Mouse (Mus musculus) erythroblast, embryonic 14.5 days (primary cell): Measurements from ENCODE around the gene Gpx6. TPM values are rescaled to one million over a fixed set of nuclear protein-coding genes. Genes with fewer than 3 reads are reported as not detected.

Experiments used
- H3K27me3 ChIP-seq: 2 replicates; pipeline ENCODE4 v1.6.1; 2012; ENCODE audit warnings: inconsistent platforms; ENCODE audit not compliant: control insufficient read depth
- H3K36me3 ChIP-seq: 2 replicates; pipeline ENCODE4 v1.6.1; 2012; ENCODE audit warnings: mild to moderate bottlenecking, inconsistent platforms; ENCODE audit not compliant: control insufficient read depth
- H3K4me1 ChIP-seq: 2 replicates; pipeline ENCODE4 v1.6.1; 2012; ENCODE audit warnings: inconsistent platforms; ENCODE audit not compliant: control insufficient read depth
- H3K4me3 ChIP-seq: replicated peaks from 2 replicates; pipeline ENCODE3; 2012; ENCODE audit warnings: moderate library complexity, mild to moderate bottlenecking, inconsistent platforms
- H3K9me3 ChIP-seq: 2 replicates; pipeline ENCODE4 v1.6.1; 2012; ENCODE audit warnings: low read length, inconsistent platforms, mixed read lengths; ENCODE audit not compliant: control insufficient read depth
- GATA1 ChIP-seq: IDR thresholded peaks from 2 replicates; pipeline ENCODE4 v1.6.1; 2012; ENCODE audit warnings: low read length, inconsistent platforms, mixed read lengths
- TAL1 ChIP-seq: IDR thresholded peaks from 3 replicates; pipeline ENCODE4 v1.6.1; 2012; ENCODE audit warnings: low read length, inconsistent platforms, mixed read lengths
- polyA plus RNA-seq: library from polyadenylated mRNA; stranded (reverse); fragments of >175 nt; gene quantifications from 2 replicates; pipeline ENCODE4 v1.2.3, GENCODE M21; 2012

Gpx6 gene
- polyA plus RNA-seq = not detected in 2 replicates

- no peak for TF ChIP-seq TAL1
- no peak for TF ChIP-seq GATA1
- Histone ChIP-seq H3K4me1 (peaks cover 5% of the 10 kb centered on the region), H3K4me3 (no peak within 1 kb of the TSS)
Observed at GRCm38 (mm10) chr13:21311926-21312325, at the start of gene Gpx6. TSS of gene Gpx6 (plus strand) at chr13:21312125.

GRCm38 (mm10) chr13:21262787-21263461 lies 49.0 kb upstream of the Gpx6 start:
- Histone ChIP-seq H3K4me1 (peaks cover 33% of the 10 kb centered on the region), H3K36me3 (no peaks in the 10 kb centered on the region), H3K27me3 (peaks cover 33% of the 10 kb centered on the region), H3K9me3 (no peaks in the 10 kb centered on the region), H3K4me3 (no peak overlapping the region)
- TF ChIP-seq GATA1 (no peak), TAL1 (no peak)

More at GRCm38 (mm10) chr13:21311926-21312325, at the start of gene Gpx6:
- H3K27me3 ChIP-seq = no peaks in the 10 kb centered on the region
- H3K9me3 ChIP-seq = no peaks in the 10 kb centered on the region
- H3K36me3 ChIP-seq = no peaks in the 10 kb centered on the region

- Histone ChIP-seq H3K4me3 (peak overlapping the region; percentile 57), H3K36me3 (no peaks in the 10 kb centered on the region), H3K9me3 (no peaks in the 10 kb centered on the region), H3K4me1 (peaks cover 35% of the 10 kb centered on the region), H3K27me3 (peaks cover 27% of the 10 kb centered on the region)
- TF ChIP-seq GATA1 (no peak), TAL1 (no peak)
Observed at GRCm38 (mm10) chr13:21263910-21264309, 48.0 kb upstream of the Gpx6 start.

- H3K4me1 ChIP-seq = peaks cover 35% of the 10 kb centered on the region
- H3K4me3 ChIP-seq = peak overlapping the region; percentile 57
- no peaks in the 10 kb centered on the region for H3K36me3 ChIP-seq
- H3K27me3 ChIP-seq = peaks cover 22% of the 10 kb centered on the region
- H3K9me3 ChIP-seq = no peaks in the 10 kb centered on the region
- TF ChIP-seq GATA1 (no peak), TAL1 (no peak)
Observed at GRCm38 (mm10) chr13:21264366-21264765, 47.6 kb upstream of the Gpx6 start.

GRCm38 (mm10) chr13:21265736-21266135 lies 46.2 kb upstream of the Gpx6 start:
- no peaks in the 10 kb centered on the region for H3K9me3 ChIP-seq
- no peak overlapping the region for H3K4me3 ChIP-seq
- no peaks in the 10 kb centered on the region for H3K36me3 ChIP-seq
- TF ChIP-seq TAL1 = no peak
- TF ChIP-seq GATA1 = no peak
- H3K4me1 ChIP-seq = peaks cover 28% of the 10 kb centered on the region
- peaks cover 20% of the 10 kb centered on the region for H3K27me3 ChIP-seq

GRCm38 (mm10) chr13:21267541-21267940 lies 44.4 kb upstream of the Gpx6 start:
- H3K4me3 ChIP-seq = peak overlapping the region; percentile 22

GRCm38 (mm10) chr13:21268262-21268661 lies 43.7 kb upstream of the Gpx6 start:
- no peaks in the 10 kb centered on the region for H3K9me3 ChIP-seq
- H3K4me1 ChIP-seq = peaks cover 22% of the 10 kb centered on the region
- TF ChIP-seq TAL1 (no peak), GATA1 (no peak)
- H3K36me3 ChIP-seq = no peaks in the 10 kb centered on the region
- H3K4me3 ChIP-seq = no peak overlapping the region
- H3K27me3 ChIP-seq = peaks cover 11% of the 10 kb centered on the region

More at GRCm38 (mm10) chr13:21267541-21267940, 44.4 kb upstream of the Gpx6 start:
- no peaks in the 10 kb centered on the region for H3K9me3 ChIP-seq
- TF ChIP-seq TAL1 (no peak), GATA1 (no peak)
- peaks cover 13% of the 10 kb centered on the region for H3K27me3 ChIP-seq
- H3K36me3 ChIP-seq = no peaks in the 10 kb centered on the region
- H3K4me1 ChIP-seq = peaks cover 22% of the 10 kb centered on the region

GRCm38 (mm10) chr13:21275021-21275814 lies 36.7 kb upstream of the Gpx6 start:
- H3K4me3 ChIP-seq = peak overlapping the region; percentile 70
- peaks cover 36% of the 10 kb centered on the region for H3K27me3 ChIP-seq
- TF ChIP-seq TAL1 (no peak), GATA1 (no peak)
- H3K4me1 ChIP-seq = peaks cover 30% of the 10 kb centered on the region
- H3K36me3 ChIP-seq = no peaks in the 10 kb centered on the region
- H3K9me3 ChIP-seq = no peaks in the 10 kb centered on the region

- peaks cover 34% of the 10 kb centered on the region for H3K27me3 ChIP-seq
- H3K4me1 ChIP-seq = peaks cover 31% of the 10 kb centered on the region
- peak overlapping the region; percentile 70 for H3K4me3 ChIP-seq
- no peaks in the 10 kb centered on the region for H3K9me3 ChIP-seq
- TF ChIP-seq GATA1 = no peak
- no peak for TF ChIP-seq TAL1
- H3K36me3 ChIP-seq = no peaks in the 10 kb centered on the region
Observed at GRCm38 (mm10) chr13:21275815-21276550, 35.9 kb upstream of the Gpx6 start.
